Mouse (Mus musculus): ENCODE results near the gene Dclk2. TPM values are rescaled to one million over a fixed set of nuclear protein-coding genes. Genes with fewer than 3 reads are reported as not detected.
A peak's percentile ranks its signal among the peaks of the same experiment; 100 is the strongest.

Dclk2 gene
- polyA plus RNA-seq, 1 experiment from 2014 or later = 94.3 TPM

DNA sequence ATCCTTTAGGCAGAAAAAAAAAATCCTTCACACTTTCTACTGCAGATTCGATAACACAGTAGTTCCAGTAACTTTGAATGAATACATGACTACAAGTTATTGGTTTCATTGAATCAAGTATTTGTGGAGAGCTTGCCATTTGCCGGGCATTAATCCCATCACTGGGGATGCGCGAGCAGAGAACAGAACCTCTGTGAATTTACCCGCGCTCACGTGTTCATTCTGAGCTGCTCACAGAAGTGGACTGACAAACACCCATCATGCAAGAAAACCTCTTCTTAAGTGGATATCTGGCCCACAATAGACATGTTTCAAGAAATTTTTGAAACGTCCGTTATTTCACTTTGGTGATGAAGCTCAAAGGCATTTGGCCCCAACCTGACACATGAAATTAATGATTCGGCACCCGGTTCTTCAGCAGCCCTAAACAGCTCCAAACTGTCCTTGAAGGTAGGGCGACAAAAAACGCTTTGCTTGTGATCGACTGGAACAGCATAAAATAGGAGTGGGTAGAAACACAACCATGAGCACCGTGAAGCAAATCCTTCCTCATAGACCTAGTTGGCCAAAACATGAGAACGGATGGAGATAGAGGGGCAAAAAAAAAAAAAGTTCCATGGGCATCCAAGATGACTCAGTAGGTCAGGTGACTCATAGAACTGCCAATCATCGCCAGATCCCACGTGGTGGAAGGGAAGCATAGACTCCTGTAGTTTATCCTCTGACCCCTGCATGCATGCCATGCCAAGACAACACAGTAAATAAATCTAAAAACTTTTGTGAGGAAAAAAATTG is 726 bp upstream of the Dclk2 start:
- Histone ChIP-seq H3K27me3 (no peaks in the 10 kb centered on the region), H3K36me3 (no peaks in the 10 kb centered on the region), H3K27ac (replicated peaks) (peak overlapping the region; percentile 98), H3K9ac (no peak overlapping the region), H3K4me1 (replicated peaks) (peaks cover 32% of the 10 kb centered on the region), H3K4me3 (peak overlapping the region; percentile 82), H3K4me2 (peak overlapping the region; percentile 79), H3K9me3 (no peaks in the 10 kb centered on the region)
- WGBS = 61% methylated on average over 18 of the region's 18 CpGs
- ATAC-seq (ENCODE audit: low FRiP score, low read depth) = no peak

GRCm38 (mm10) chr3:86919641-86920342 is 860 bp downstream of the Dclk2 start:
- H3K36me3 ChIP-seq = no peaks in the 10 kb centered on the region
- peak overlapping the region; percentile 82 for H3K4me3 ChIP-seq
- ATAC-seq (ENCODE audit: low FRiP score, low read depth) = peak; percentile 59
- H3K27me3 ChIP-seq = no peaks in the 10 kb centered on the region
- no peaks in the 10 kb centered on the region for H3K9me3 ChIP-seq
- H3K9ac ChIP-seq = peak overlapping the region; percentile 92
- WGBS = under 1% methylated on average over 61 of the region's 61 CpGs
- peak overlapping the region; percentile 98 for H3K27ac ChIP-seq (replicated peaks)
- H3K4me2 ChIP-seq = peak overlapping the region; percentile 79
- H3K4me1 ChIP-seq (replicated peaks) = peaks cover 48% of the 10 kb centered on the region

DNA sequence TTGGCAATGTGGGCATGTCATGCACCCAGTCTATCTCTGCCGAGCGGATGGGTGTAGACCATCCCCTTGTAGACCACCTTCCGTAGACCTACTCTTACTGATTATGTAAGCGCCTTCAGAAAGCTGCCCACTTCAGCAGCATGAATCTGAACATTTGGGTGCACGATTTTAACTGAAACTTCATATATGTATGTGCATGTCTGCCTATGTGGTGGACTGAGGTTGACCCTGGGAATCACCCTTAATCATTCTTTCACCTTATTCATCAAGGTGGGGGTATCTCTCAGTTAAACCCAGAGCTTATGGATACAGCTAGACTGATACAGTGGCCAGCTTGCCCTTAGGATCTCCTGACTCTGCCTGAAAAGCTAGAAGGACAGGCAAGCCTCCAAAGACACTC is 3.6 kb downstream of the Dclk2 start:
- Histone ChIP-seq H3K27me3 (no peaks in the 10 kb centered on the region), H3K36me3 (no peaks in the 10 kb centered on the region), H3K4me3 (no peak overlapping the region; the same call in 1 of the 2 replicates), H3K4me1 (replicated peaks) (peaks cover 66% of the 10 kb centered on the region), H3K27ac (replicated peaks) (no peak overlapping the region), H3K9ac (no peak overlapping the region), H3K4me2 (peak overlapping the region; percentile 79), H3K9me3 (no peaks in the 10 kb centered on the region)
- WGBS = 97% methylated on average over 5 of the region's 5 CpGs
- no peak for ATAC-seq (ENCODE audit: low FRiP score, low read depth)

- Histone ChIP-seq H3K36me3 (no peaks in the 10 kb centered on the region), H3K27me3 (no peaks in the 10 kb centered on the region), H3K4me3 (no peak overlapping the region; the same call in 1 of the 2 replicates), H3K4me2 (peak overlapping the region; percentile 79), H3K4me1 (replicated peaks) (peaks cover 66% of the 10 kb centered on the region), H3K27ac (replicated peaks) (no peak overlapping the region), H3K9ac (no peak overlapping the region), H3K9me3 (no peaks in the 10 kb centered on the region)
- WGBS = 91% methylated on average over 4 of the region's 4 CpGs
- ATAC-seq (ENCODE audit: low FRiP score, low read depth) = no peak
Measured at GRCm38 (mm10) chr3:86916626-86917025, 4.0 kb downstream of the Dclk2 start.

GRCm38 (mm10) chr3:86915291-86915690 is 5.4 kb downstream of the Dclk2 start:
- H3K27ac ChIP-seq (replicated peaks) = no peak overlapping the region
- H3K9ac ChIP-seq = no peak overlapping the region
- ATAC-seq (ENCODE audit: low FRiP score, low read depth) = no peak
- peaks cover 63% of the 10 kb centered on the region for H3K4me1 ChIP-seq (replicated peaks)
- H3K27me3 ChIP-seq = no peaks in the 10 kb centered on the region
- H3K36me3 ChIP-seq = no peaks in the 10 kb centered on the region
- 54% methylated on average over 13 of the region's 13 CpGs for WGBS
- H3K4me3 ChIP-seq = no peak overlapping the region
- no peaks in the 10 kb centered on the region for H3K9me3 ChIP-seq
- H3K4me2 ChIP-seq = 0 out of 2 replicates have a peak overlapping the region, but pooled peaks have one; percentile 7

DNA sequence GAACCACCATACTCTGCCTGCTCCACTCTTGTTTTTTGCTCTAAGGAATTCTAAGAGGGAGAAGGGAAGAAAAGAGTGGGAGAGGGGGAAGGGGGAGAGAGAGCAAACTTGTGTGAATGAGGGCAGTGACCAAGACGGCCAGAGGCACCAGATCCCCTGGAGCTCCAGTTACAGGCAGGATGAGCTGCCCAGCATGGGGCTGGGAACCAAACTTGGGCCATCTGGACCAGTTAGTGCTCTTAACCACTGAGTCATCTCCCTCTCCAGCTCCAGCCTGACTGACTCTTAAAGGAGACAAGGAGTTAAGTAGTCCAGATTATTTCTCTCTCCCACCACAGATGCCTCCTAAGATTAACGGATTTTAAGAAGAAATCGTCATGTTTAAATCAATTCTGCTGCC is 6.3 kb downstream of the Dclk2 start:
- Histone ChIP-seq H3K4me2 (no peak overlapping the region), H3K9me3 (no peaks in the 10 kb centered on the region), H3K27me3 (no peaks in the 10 kb centered on the region), H3K4me3 (no peak overlapping the region), H3K36me3 (no peaks in the 10 kb centered on the region), H3K27ac (replicated peaks) (no peak overlapping the region), H3K4me1 (replicated peaks) (peaks cover 63% of the 10 kb centered on the region), H3K9ac (no peak overlapping the region)
- no peak for ATAC-seq (ENCODE audit: low FRiP score, low read depth)
- 62% methylated on average over 3 of the region's 3 CpGs for WGBS

DNA sequence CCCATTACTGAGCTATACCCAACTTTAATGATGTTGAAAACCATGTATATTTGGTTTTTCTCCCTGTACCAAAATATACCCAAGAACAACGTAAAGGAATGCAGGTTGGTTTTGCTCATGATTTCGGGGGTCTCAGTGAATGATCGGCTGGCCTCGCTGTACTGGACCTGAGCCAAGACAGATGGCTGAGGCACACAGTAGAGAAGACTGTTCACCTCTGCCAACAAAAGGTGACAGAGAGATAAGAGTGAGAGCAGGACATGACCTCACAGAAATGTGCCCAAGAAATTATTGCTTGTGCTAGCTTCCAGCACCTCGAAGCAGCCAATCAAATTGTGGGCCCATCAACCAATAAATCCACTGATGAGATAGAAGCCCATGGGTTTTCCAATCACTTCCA is 22.3 kb downstream of the Dclk2 start:
- Histone ChIP-seq H3K4me3 (no peak overlapping the region), H3K9me3 (no peaks in the 10 kb centered on the region), H3K9ac (no peak overlapping the region), H3K4me1 (replicated peaks) (peaks cover 6% of the 10 kb centered on the region; the same call in 1 of the 2 replicates), H3K27me3 (no peaks in the 10 kb centered on the region), H3K36me3 (peaks cover 22% of the 10 kb centered on the region), H3K27ac (replicated peaks) (no peak overlapping the region), H3K4me2 (no peak overlapping the region)
- no peak for ATAC-seq (ENCODE audit: low FRiP score, low read depth)
- WGBS = 91% methylated on average over 5 of the region's 5 CpGs

DNA sequence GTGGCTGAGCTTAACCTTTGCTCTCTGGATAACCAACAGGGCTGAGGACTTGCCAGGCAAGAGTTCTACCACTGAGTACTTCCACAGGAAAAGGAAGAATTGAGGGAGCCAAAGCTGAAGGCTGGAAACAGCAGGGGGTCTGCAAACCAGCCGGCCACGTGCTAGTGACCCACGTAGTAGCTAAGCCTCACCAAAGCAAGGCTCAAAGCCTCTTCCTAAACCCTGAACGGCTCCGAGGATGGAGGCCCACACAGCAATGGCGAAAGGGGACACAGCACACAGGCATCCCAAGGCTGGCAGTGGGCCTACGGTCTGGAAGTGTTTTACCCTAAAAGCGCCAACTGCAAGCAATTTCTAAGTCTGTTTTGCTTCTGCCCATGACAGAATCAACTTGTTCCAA is 23.1 kb downstream of the Dclk2 start:
- 49% methylated on average over 8 of the region's 8 CpGs for WGBS

GRCm38 (mm10) chr3:86897066-86897465 is 23.6 kb downstream of the Dclk2 start:
- no peak overlapping the region for H3K27ac ChIP-seq (replicated peaks)
- peaks cover 12% of the 10 kb centered on the region for H3K36me3 ChIP-seq
- no peak overlapping the region for H3K9ac ChIP-seq
- peaks cover 8% of the 10 kb centered on the region for H3K4me1 ChIP-seq (replicated peaks)
- 81% methylated on average over 9 of the region's 9 CpGs for WGBS
- ATAC-seq (ENCODE audit: low FRiP score, low read depth) = no peak
- H3K4me2 ChIP-seq = no peak overlapping the region
- H3K4me3 ChIP-seq = no peak overlapping the region
- no peaks in the 10 kb centered on the region for H3K9me3 ChIP-seq
- no peaks in the 10 kb centered on the region for H3K27me3 ChIP-seq

More for the DNA sequence above, 23.1 kb downstream of the Dclk2 start:
- no peak for ATAC-seq (ENCODE audit: low FRiP score, low read depth)
- H3K4me1 ChIP-seq (replicated peaks) = peaks cover 6% of the 10 kb centered on the region; the same call in 1 of the 2 replicates
- no peak overlapping the region for H3K27ac ChIP-seq (replicated peaks)
- H3K9ac ChIP-seq = no peak overlapping the region
- no peaks in the 10 kb centered on the region for H3K9me3 ChIP-seq
- no peak overlapping the region for H3K4me2 ChIP-seq
- no peak overlapping the region for H3K4me3 ChIP-seq
- peaks cover 16% of the 10 kb centered on the region for H3K36me3 ChIP-seq
- no peaks in the 10 kb centered on the region for H3K27me3 ChIP-seq

DNA sequence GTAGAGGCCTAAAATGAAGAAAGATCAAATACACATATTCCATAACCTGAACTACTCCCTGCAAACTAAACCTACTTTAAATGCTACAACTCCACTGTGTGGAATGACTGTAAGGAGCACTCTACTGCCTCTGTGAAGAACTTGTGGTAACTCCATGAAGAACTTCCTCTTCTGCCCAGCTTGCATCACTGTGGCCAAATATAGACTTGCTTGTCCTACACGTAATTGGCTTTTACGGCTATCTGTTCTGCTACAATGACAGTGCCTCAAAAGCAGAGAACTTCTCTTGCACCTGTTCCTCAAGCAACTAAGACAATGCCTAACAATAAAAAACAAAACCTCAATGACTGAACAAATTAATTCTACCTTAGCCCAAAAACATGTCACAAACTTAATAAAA is 26.2 kb downstream of the Dclk2 start:
- WGBS = 83% methylated on average over 2 of the region's 2 CpGs

DNA sequence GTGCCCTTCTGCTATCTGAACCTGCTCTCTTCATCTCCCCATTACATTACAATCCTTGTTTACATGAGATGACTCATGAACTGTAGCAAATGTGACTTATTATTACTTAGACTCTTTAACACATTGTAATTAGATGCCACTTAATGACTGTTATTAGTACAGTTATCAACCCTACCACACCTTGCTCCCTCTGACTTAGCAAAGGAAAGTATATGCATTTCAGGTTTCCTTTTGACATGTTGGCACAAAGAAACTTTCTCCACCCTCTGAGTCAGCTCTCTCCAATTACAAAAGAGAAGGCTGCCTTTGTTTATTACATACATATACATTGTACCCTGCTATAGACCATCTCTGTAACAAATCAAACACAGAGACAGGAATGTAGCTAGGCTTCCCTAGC is 33.1 kb downstream of the Dclk2 start:
- no peak for ATAC-seq (ENCODE audit: low FRiP score, low read depth)
- Histone ChIP-seq H3K4me1 (replicated peaks) (peaks cover 39% of the 10 kb centered on the region), H3K36me3 (no peaks in the 10 kb centered on the region), H3K4me2 (no peak overlapping the region), H3K27ac (replicated peaks) (no peak overlapping the region), H3K4me3 (no peak overlapping the region), H3K9me3 (no peaks in the 10 kb centered on the region), H3K27me3 (no peaks in the 10 kb centered on the region), H3K9ac (no peak overlapping the region)

More for the DNA sequence above, 26.2 kb downstream of the Dclk2 start:
- Histone ChIP-seq H3K36me3 (no peaks in the 10 kb centered on the region), H3K4me3 (no peak overlapping the region), H3K27ac (replicated peaks) (no peak overlapping the region), H3K9me3 (no peaks in the 10 kb centered on the region), H3K9ac (no peak overlapping the region), H3K4me2 (no peak overlapping the region), H3K27me3 (no peaks in the 10 kb centered on the region), H3K4me1 (replicated peaks) (peaks cover 26% of the 10 kb centered on the region)
- no peak for ATAC-seq (ENCODE audit: low FRiP score, low read depth)

- 97% methylated on average over 5 of the region's 5 CpGs for WGBS
- no peak for ATAC-seq (ENCODE audit: low FRiP score, low read depth)
- no peaks in the 10 kb centered on the region for H3K36me3 ChIP-seq
- H3K4me2 ChIP-seq = no peak overlapping the region
- peaks cover 31% of the 10 kb centered on the region for H3K4me1 ChIP-seq (replicated peaks)
- H3K9ac ChIP-seq = no peak overlapping the region
- H3K4me3 ChIP-seq = no peak overlapping the region
- no peaks in the 10 kb centered on the region for H3K27me3 ChIP-seq
- no peak overlapping the region for H3K27ac ChIP-seq (replicated peaks)
- no peaks in the 10 kb centered on the region for H3K9me3 ChIP-seq
Measured at GRCm38 (mm10) chr3:86885180-86885579, 35.5 kb downstream of the Dclk2 start.

Measured in hindbrain, embryonic 15.5 days (tissue).